Mouse (Mus musculus): ENCODE results near the gene Cinp. TPM values are rescaled to one million over a fixed set of nuclear protein-coding genes. Genes with fewer than 3 reads are reported as not detected.
A peak's percentile ranks its signal among the peaks of the same experiment; 100 is the strongest.

Cinp gene
- 116 and 121 TPM in 2 replicates for polyA plus RNA-seq (2012; rRNA removed)

DNA sequence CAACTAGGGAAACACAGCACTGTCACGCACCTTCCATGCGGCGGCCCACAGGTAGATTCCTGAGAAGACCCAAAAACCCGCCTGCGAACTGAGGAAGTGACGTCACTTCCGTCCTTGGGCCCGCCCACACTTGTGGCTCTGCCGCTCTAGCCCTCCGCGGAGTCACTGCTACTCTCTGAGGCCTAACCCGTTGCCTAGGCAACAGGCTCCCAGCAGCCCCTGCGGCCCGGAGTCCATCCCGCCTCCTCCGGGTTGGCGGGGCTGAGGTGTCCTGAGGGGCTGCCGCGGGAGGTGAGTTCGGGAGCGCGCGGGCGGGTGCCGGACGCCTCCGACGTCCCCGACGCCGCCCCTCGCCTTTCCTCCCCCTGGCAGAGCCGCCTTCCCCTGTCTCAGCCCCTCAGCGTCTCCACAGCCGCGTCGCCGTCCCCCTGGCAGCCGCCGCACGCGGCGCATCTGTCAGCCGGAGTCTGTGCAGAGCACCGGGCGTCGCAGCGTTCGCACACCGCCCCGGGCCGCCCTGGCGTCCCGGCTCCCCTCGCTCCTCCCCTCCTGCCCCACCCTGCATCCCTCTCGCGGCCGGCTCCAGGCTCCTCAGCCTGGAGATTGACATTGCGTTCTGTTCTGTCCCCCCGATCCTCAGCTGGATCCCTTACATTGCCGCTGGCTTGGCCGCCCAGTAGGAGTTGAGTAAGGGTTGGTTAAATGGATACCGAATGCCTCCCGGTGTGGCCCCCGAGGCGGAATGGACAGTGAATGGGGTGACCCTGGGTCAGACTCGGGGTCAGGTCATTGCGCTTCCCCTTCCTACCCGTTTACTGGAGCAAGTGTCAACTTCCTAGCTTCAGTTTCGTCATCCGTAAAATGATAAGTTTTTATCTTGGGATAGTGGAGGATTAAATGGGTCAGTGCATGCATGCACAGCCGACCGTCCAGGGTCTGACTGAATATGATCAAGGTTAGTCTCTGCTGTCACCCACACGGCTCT lies at the start of gene Cinp, which contains the start of gene Tecpr2:
Gene Cinp (minus strand): TSS at position 110 of the 985 bp plus-strand sequence.
Gene Tecpr2 (plus strand): TSS at position 229 of the 985 bp plus-strand sequence.
- H3K4me1 ChIP-seq (ENCODE audit: control insufficient read depth, insufficient read depth, low read length): peaks cover 3% of the 10 kb centered on the region
- TF ChIP-seq CTCF (IDR thresholded peaks at IDR 0.05; ENCODE audit: extremely low read depth, insufficient read depth, low read length): no peak
- TF ChIP-seq POLR2A (IDR thresholded peaks at IDR 0.05; ENCODE audit: extremely low read depth, insufficient read depth, low read length): peak; percentile 52; the same call in 1 of the 2 replicates
- peak within 1 kb of the TSS; percentile 91 for H3K27ac ChIP-seq (ENCODE audit: insufficient read depth, low read length)
- H3K4me3 ChIP-seq (ENCODE audit: insufficient read depth, low read length): peak within 1 kb of the TSS; percentile 87

- Histone ChIP-seq H3K4me1 (ENCODE audit: control insufficient read depth, insufficient read depth, low read length) (peaks cover 5% of the 10 kb centered on the region), H3K27ac (ENCODE audit: insufficient read depth, low read length) (no peak overlapping the region), H3K4me3 (ENCODE audit: insufficient read depth, low read length) (no peak overlapping the region)
- TF ChIP-seq POLR2A (IDR thresholded peaks at IDR 0.05; ENCODE audit: extremely low read depth, insufficient read depth, low read length): no peak
- TF ChIP-seq CTCF (IDR thresholded peaks at IDR 0.05; ENCODE audit: extremely low read depth, insufficient read depth, low read length): no peak
Measured at GRCm38 (mm10) chr12:110937496-110937895, 48.6 kb upstream of the Cinp start.

- TF ChIP-seq POLR2A (IDR thresholded peaks at IDR 0.05; ENCODE audit: extremely low read depth, insufficient read depth, low read length) (no peak), CTCF (IDR thresholded peaks at IDR 0.05; ENCODE audit: extremely low read depth, insufficient read depth, low read length) (peak; percentile 87)
- Histone ChIP-seq H3K4me3 (ENCODE audit: insufficient read depth, low read length) (no peak overlapping the region), H3K27ac (ENCODE audit: insufficient read depth, low read length) (no peak overlapping the region), H3K4me1 (ENCODE audit: control insufficient read depth, insufficient read depth, low read length) (peaks cover 5% of the 10 kb centered on the region)
Measured at GRCm38 (mm10) chr12:110935983-110936620, 47.2 kb upstream of the Cinp start.

DNA sequence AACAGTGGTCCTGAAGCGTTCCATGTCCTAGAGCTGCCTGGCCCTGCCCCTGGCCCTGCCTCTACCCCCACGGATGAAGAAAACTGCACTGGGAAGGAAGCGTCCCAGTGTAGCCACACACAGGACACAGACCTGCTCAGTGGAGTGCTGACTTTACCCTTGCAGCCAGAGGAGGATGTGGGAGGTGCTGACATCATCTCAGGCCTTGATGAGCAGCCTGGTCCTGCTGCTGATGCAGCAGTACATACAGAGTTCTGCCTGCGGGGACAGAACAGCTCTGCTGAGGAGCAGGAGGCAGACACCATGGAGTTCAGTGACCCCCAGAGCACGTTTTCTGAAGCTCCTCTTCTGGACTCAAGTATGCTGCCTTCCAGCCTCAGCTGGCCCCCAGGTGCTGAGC lies 43.9 kb upstream of the Cinp start:
- no peak for TF ChIP-seq CTCF (IDR thresholded peaks at IDR 0.05; ENCODE audit: extremely low read depth, insufficient read depth, low read length)
- H3K4me3 ChIP-seq (ENCODE audit: insufficient read depth, low read length): no peak overlapping the region
- peaks cover 5% of the 10 kb centered on the region for H3K4me1 ChIP-seq (ENCODE audit: control insufficient read depth, insufficient read depth, low read length)
- H3K27ac ChIP-seq (ENCODE audit: insufficient read depth, low read length): 0 out of 2 replicates have a peak overlapping the region, but pooled peaks have one; percentile 5

- no peak overlapping the region for H3K4me3 ChIP-seq (ENCODE audit: insufficient read depth, low read length)
- H3K4me1 ChIP-seq (ENCODE audit: control insufficient read depth, insufficient read depth, low read length): no peaks in the 10 kb centered on the region
- H3K27ac ChIP-seq (ENCODE audit: insufficient read depth, low read length): no peak overlapping the region
- TF ChIP-seq CTCF (IDR thresholded peaks at IDR 0.05; ENCODE audit: extremely low read depth, insufficient read depth, low read length) (no peak), POLR2A (IDR thresholded peaks at IDR 0.05; ENCODE audit: extremely low read depth, insufficient read depth, low read length) (no peak)
Measured at GRCm38 (mm10) chr12:110921572-110921971, 32.6 kb upstream of the Cinp start.

- no peak overlapping the region for H3K4me3 ChIP-seq (ENCODE audit: insufficient read depth, low read length)
- TF ChIP-seq CTCF (IDR thresholded peaks at IDR 0.05; ENCODE audit: extremely low read depth, insufficient read depth, low read length) (no peak), POLR2A (IDR thresholded peaks at IDR 0.05; ENCODE audit: extremely low read depth, insufficient read depth, low read length) (no peak)
- no peaks in the 10 kb centered on the region; the same call in 1 of the 2 replicates for H3K4me1 ChIP-seq (ENCODE audit: control insufficient read depth, insufficient read depth, low read length)
- peak overlapping the region; percentile 57; the same call in 1 of the 2 replicates for H3K27ac ChIP-seq (ENCODE audit: insufficient read depth, low read length)
Measured at GRCm38 (mm10) chr12:110920254-110920653, 31.3 kb upstream of the Cinp start.

DNA sequence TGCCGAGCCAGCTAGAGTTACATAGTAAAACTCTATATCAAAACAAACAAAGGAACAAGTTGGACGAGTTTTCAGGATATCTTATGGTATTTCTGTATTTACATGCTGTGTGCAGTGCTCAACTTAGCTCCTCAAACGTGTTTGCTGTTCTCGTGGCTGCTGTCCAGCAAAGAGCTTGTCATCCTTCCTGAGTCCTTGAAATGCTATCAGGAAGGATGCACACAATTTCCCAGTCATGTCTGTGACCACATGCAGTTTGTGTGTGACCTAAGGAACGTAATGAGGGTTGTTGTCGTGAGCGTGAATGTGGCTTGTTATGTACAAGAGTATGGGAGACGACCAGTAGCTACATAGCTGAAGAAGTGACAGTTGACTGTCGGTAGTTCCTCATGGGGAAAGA lies 26.8 kb upstream of the Cinp start:
- Histone ChIP-seq H3K4me1 (ENCODE audit: control insufficient read depth, insufficient read depth, low read length) (no peaks in the 10 kb centered on the region; the same call in 1 of the 2 replicates), H3K27ac (ENCODE audit: insufficient read depth, low read length) (no peak overlapping the region), H3K4me3 (ENCODE audit: insufficient read depth, low read length) (no peak overlapping the region)
- TF ChIP-seq POLR2A (IDR thresholded peaks at IDR 0.05; ENCODE audit: extremely low read depth, insufficient read depth, low read length) (no peak), CTCF (IDR thresholded peaks at IDR 0.05; ENCODE audit: extremely low read depth, insufficient read depth, low read length) (no peak)

DNA sequence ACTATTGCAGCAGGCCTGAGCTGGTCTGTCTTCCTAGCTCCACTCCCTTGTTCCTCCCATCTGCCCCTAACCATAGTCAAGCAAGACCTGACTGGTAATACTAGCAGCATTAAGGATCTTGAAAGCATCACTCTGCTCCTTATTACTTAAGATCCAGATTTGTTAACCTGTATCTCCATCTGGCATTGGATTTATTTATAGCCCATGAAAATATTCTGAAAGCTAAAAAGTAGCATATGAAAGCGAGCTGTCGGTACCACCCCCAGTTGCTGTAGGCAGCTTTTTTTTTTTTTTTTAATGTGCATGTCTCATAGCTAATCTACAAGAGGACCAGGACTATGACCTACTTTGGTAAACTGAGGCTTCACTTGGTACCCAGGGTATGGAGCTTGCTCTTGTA lies 21.0 kb upstream of the Cinp start:
- peak overlapping the region; percentile 92 for H3K27ac ChIP-seq (ENCODE audit: insufficient read depth, low read length)
- H3K4me3 ChIP-seq (ENCODE audit: insufficient read depth, low read length): no peak overlapping the region
- peaks cover 15% of the 10 kb centered on the region for H3K4me1 ChIP-seq (ENCODE audit: control insufficient read depth, insufficient read depth, low read length)
- TF ChIP-seq POLR2A (IDR thresholded peaks at IDR 0.05; ENCODE audit: extremely low read depth, insufficient read depth, low read length) (no peak), CTCF (IDR thresholded peaks at IDR 0.05; ENCODE audit: extremely low read depth, insufficient read depth, low read length) (no peak)

DNA sequence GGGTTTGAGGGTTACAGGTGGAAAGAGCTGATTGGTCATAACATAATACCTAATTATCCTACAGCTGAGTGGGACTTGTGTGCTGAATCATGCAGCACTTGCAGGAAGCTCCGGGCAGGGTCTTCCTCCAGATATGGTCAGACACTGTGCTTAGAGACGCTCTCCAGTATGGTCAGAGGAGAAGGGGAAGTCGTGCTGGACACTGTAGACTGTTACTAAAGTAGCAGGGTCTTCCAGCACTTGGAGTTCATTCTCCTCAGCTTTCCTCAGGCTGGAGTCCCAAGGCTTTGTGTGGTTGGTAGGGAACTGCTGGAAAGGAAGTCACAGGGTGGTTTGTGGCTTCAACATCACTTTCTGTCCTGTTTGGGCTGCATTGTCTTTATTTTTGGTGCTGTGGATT lies 18.9 kb upstream of the Cinp start:
- TF ChIP-seq CTCF (IDR thresholded peaks at IDR 0.05; ENCODE audit: extremely low read depth, insufficient read depth, low read length) (no peak), POLR2A (IDR thresholded peaks at IDR 0.05; ENCODE audit: extremely low read depth, insufficient read depth, low read length) (no peak)
- H3K4me3 ChIP-seq (ENCODE audit: insufficient read depth, low read length): no peak overlapping the region
- H3K27ac ChIP-seq (ENCODE audit: insufficient read depth, low read length): peak overlapping the region; percentile 60; the same call in 1 of the 2 replicates
- peaks cover 15% of the 10 kb centered on the region for H3K4me1 ChIP-seq (ENCODE audit: control insufficient read depth, insufficient read depth, low read length)
